Mouse (Mus musculus): ENCODE data around the gene Hipk3.

Hipk3 gene

DNA sequence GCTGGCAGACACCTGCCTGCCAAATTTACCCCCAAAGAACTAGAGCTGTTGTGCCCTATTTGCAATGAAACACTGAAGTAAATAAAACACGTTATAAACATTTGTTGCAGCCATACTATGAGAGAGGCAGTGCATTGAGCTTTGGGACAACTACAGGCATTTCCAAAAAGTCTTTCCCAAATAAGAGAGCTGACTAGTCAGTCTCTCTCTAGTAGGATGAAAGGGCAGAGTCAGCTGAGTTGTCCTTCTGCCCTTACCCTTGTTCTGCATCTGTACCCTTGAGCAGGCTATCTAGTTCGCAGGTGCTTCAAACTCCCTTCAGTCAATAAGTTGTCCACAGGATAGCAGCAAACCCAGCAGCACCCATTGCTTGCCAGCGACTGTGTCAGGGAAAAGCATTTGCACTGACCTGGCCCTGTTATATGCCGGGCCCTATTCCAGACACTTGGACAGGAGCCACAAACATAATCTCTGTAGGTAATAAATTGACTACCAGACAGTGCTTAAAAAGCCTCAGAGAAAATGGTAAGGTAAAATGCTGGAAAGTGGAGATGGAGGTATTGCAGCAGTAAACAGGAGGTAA, 83.2 kb downstream of the Hipk3 start, which contains the start of gene D430041D05Rik:
Gene D430041D05Rik, minus strand, starts transcription at position 51 of the 583 bp plus-strand sequence.
- DNase-seq: peak; percentile 51

GRCm38 (mm10) chr2:104409851-104410821, 84.1 kb downstream of the Hipk3 start:
- peak; percentile 66 for DNase-seq

DNA sequence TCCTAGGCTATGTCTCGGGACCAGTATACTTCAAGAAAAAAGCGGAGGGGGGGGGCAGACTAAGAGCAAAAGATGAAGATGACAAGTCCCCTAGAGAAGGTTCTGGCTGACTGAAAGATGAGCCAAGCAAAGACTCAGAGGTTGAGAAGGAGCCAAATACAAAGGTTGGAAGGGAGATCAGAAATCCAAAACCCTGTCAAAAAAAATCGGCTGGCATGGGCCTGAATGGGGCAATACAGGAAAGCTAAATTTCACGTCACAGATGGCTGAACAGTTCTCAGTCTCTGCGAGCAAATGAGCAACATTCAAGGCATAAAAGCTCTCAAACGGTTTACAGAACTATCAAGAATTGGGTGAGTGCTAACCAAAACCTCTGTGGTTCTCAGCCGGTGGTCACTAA, 85.9 kb downstream of the Hipk3 start:
- no peak for DNase-seq

GRCm38 (mm10) chr2:104407913-104408312, 86.3 kb downstream of the Hipk3 start:
- no peak for DNase-seq

DNA sequence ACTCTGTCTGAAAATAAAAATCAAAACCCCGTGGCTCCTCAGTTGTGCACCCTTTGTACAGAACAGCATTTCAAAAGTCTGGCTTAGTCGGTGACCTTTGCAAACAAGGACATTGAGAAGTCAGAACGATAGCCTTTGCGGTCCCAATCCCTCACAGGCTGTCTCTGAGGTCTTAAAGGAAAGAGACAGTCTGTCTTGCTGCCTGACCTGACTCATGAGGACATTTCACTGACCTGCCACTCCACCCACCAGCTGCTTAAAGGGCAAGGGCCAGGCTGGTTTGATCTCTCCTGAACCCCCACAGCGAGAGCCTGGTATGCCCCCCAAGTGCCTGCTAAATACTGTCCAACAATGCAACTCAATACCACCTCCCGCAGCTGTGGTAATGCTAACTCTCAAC, 90.2 kb downstream of the Hipk3 start:
- no peak for DNase-seq

- DNase-seq: no peak
These were observed 95.5 kb downstream of the Hipk3 start for GRCm38 (mm10) chr2:104398651-104399290.

DNA sequence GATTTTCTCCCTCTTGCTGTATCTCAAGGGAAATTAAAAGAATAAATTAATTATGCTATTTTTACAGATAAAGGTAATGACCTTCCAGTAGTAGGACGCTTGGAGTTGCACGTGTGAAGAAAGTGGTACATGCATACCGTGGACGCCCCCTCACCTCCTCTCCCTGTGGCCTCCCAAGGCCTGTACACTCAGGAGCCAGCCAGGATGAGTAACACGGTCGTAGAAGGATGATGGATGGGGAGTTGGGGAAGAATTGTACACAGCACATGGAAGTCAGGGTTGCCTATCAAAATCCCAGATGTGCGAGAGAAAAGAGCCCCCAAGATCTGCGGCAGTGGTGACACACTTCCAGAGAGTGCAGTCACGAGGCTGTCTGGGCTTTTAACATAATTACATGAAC, 98.3 kb downstream of the Hipk3 start:
- DNase-seq: no peak

- no peak for DNase-seq
These were observed 99.5 kb downstream of the Hipk3 start for GRCm38 (mm10) chr2:104394769-104395168.

DNA sequence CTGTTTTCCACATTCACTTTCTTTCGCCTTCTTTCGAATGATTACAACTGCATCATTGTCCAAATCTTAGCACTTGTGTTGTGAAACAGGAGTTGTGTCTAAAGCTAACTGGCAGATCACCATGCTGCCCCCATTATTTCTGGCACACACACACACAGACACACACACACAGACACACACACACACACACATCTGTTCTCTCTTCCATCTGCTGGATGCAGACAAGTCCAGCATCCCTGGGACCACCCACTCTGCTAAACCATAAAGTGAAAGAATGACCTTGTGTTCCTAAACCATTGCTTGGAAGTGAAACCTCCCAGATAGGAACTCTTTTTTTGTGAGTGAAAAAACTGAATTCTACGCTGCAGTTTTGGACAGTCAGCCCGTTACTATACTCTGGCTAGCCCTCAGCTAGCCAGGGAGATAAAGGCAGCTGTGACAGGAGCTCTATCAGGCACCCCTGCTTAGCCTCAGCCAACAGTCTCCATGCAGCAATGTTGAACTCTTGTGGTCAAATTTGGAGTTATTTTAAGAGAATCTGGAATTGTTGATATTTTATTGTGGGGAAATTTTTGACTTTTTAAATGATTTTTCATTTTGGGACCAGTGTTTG, 101.4 kb downstream of the Hipk3 start:
- no peak for DNase-seq

- peak; percentile 61 for DNase-seq
These were observed 105.0 kb downstream of the Hipk3 start for GRCm38 (mm10) chr2:104389231-104389630.

- DNase-seq: no peak
These were observed 108.3 kb downstream of the Hipk3 start for GRCm38 (mm10) chr2:104385941-104386340.

GRCm38 (mm10) chr2:104383589-104383988, 110.7 kb downstream of the Hipk3 start:
- DNase-seq: no peak

GRCm38 (mm10) chr2:104382813-104383212, 111.4 kb downstream of the Hipk3 start:
- DNase-seq: no peak

- DNase-seq: peak; percentile 60
These were observed 114.9 kb downstream of the Hipk3 start for GRCm38 (mm10) chr2:104379304-104379703.

- no peak for DNase-seq
These were observed 115.5 kb downstream of the Hipk3 start for GRCm38 (mm10) chr2:104378791-104379190.

DNA sequence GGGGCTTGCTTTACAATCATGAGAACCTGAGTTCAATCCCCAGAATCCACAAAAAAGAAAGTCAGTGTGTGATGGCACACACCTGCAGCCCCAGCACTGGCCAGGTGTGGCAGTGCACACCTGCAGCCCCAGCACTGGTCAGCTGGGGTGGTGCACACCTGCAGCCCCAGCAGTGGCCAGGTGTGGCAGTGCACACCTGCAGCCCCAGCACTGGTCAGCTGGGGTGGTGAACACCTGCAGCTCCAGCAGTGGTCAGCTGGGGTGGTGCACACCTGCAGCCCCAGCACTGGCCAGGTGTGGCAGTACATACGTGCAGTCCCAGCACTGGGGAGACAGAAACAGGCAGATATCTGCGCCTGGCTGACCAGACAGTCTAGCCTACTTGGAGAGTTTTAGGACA, 116.3 kb downstream of the Hipk3 start:
- no peak for DNase-seq

Measured in cerebellum, adult 11-12 months (tissue).